Mouse (Mus musculus) layer of hippocampus, adult 8-10 months (tissue): ENCODE results near the gene Csrnp3. TPM values are rescaled to one million over a fixed set of nuclear protein-coding genes. Genes with fewer than 3 reads are reported as not detected.
A peak's percentile ranks its signal among the peaks of the same experiment; 100 is the strongest.

Experiments
- DNase-seq, 2 experiments: peaks; one replicate each; pipeline ENCODE4 v3.0.0; 2022; ENCODE audit warnings: low spot score in 2 of 2
- total RNA-seq, 4 experiments: library from RNA; stranded (reverse); gene quantifications; 2 replicates each; pipeline ENCODE4 v1.2.4; 2022

Gene Csrnp3
- total RNA-seq, 4 experiments from 2014 or later: 71.6 to 91.1 (median 80.5) TPM

- no peak for DNase-seq
Observed at GRCm38 (mm10) chr2:65864778-65865339, 19.3 kb downstream of the Csrnp3 start.

DNA sequence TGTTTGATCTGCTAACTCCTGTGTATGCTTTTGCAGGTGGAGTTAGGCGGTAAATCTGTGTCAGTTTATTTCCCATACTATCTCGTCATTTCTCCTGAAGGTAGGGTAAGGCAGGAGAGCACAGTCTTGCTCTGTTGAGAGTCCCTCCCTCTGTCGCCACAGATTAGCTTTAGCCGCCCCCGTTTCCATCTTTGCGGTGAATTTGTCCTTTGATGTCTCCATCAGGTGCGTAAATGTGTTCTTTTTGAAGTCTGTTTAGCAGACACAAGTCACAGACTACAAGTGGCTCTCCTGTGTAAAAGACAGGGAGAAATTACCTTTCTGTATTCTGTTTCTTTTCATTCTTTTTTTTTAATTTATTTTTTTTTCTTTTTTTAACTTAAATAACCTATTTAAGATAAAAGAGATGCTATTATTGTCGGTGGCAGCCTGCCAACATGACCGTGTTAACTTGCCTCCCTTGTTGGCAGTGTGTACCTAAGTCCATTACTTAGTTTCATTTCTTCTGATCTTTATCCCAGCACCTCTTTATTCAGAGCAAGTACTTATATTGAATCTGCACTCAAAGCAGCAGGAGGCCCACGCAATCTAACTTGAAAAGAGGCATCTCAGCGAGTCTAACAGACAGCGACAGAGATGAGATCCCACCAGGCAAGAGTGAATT is 25.5 kb downstream of the Csrnp3 start:
- DNase-seq: no peak

GRCm38 (mm10) chr2:65891590-65891989 is 46.0 kb downstream of the Csrnp3 start:
- DNase-seq: no peak

GRCm38 (mm10) chr2:65893241-65893640 is 47.7 kb downstream of the Csrnp3 start:
- no peak for DNase-seq

DNA sequence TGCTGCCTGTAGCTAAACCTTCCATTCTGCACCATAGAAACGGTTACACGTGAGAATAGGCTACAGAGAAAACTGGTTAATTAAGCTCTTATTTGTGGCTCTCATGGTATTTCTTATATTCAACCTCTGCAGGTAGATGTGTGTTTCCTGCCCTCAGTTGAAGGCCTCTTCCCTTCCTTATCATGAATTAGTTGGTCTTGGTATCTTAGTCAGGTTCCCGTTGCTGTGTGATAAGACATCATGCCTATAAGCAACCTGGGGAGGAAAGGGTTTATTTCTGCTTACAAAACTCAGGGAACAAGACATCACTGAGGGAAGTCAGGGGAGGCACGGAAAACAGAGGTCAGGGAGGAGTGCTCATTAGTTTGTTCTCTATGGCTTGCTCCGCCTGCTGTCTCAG is 48.7 kb downstream of the Csrnp3 start:
- no peak for DNase-seq

- peak in 1 of 2 experiments; percentile 22 for DNase-seq
Observed at GRCm38 (mm10) chr2:65896542-65896941, 51.0 kb downstream of the Csrnp3 start.

- no peak for DNase-seq
Observed at GRCm38 (mm10) chr2:65897084-65897483, 51.5 kb downstream of the Csrnp3 start.

- DNase-seq: no peak
Observed at GRCm38 (mm10) chr2:65899478-65899877, 53.9 kb downstream of the Csrnp3 start.

- no peak for DNase-seq
Observed at GRCm38 (mm10) chr2:65908526-65908925, 63.0 kb downstream of the Csrnp3 start.

DNA sequence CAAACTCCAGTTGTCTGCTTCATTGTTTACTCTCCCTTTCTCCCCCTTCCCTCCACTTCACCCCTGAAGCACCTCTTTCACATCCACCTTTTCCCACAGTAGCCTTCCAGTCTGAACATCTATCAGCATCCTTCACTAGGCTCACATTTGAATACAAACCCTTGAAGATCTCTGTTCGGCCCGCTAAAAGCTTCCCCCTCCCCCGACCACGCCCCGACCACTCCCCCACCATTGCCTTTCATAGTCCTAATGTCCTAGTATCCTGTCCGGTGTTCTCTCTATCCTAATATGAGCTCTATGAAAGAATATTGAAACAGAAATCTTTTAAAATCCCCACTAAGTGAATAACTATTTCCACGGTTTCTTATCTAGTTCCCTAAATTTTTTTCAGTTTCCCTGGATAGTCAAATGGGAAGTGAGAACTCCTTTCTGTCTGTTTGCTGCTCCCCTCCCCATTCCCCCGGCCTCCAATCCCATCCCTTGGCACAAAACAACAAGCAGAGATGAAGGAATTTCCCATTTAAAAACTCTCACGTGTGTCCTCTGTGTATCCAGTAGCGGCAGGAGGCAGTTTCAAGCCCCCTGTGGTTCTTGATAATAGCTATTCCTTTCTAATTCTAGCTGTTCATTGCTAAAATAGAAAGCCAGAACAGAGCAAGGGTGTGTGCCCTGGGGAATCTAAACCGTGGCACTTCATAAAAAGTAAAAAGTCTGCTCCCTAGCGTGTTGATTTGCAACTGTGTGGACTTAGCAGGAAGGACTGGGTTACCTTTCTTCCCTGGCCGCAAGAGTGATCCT is 64.4 kb downstream of the Csrnp3 start:
- no peak for DNase-seq

DNA sequence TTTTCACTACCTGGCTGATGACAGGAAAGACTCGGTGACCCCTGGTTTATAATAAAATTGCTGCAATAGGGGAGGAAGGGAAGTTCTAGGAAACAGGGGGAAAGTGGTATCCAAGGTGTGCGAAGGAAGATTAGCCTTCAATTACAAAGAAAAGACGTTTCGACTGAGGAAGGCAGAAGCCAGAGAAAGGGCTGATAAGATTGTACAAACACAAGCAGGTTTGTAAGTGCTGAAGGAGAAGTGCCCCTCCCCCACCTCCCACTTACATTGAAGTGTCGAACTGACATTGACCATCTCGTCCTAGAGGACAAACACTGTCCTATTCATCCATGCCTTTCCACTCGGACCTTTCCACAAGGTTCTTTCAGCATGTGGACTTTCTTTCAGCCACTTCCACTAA is 70.4 kb downstream of the Csrnp3 start:
- no peak for DNase-seq

DNA sequence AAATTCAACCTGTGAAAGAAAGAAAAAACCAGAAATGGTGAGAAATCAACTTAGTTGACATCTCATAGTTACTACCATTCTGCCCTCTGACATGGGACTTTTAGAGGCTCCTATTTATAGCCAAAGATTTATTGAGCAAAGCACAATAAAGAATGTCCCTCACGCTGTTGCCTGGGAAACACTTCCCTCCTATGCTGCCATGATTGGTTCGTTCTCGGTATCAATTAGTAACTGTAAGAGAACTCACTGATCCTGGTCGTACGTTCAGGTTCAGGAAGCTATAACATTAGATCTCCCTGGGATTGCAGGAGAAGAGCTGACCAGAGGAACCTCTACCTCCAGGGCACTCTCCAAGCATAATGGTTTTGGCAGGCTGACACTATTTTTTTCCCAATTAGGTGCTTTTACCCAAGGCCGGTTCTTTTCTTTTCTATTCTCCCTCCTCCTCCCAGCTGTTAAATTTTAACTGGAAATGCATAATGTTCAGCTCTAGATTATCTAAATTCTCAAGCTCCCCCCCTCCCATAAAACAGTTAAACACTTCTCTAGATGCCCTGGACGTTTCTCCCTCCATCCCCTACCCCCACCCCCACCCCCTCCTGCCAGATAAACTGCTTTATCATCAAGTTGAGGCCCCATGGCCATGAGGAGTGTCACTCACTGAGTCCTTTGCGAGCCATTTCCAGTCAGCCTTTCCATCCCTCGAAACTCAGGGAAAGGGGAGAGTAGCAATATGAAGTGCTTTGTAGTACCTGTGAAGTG is 75.3 kb downstream of the Csrnp3 start:
- DNase-seq: no peak

DNA sequence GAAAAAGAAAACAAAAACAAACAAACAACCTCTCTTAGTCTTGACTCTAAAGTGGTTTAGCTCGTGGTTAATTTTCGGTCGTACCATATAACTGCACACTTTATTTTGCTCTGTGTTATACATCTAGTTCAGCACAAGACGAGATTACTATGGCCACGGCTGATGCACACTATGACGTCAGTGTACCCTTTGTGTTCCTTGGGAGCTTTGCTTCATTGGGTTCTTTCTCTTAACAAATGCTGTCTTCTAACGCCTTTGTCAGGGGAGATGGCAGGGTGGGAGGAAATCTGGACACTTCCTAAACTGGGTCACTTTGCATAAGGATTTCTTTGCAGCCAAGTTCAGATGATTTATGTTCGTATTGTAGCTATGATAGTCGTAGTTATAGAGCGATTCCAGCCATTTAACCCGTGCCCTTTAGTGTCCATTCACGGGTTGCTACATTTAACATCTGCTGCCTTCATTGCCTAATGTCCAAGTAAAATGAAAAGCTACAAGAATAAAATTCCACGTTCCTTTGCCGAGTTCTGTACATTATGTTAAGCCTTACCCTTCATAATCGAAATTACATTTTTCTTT is 79.9 kb downstream of the Csrnp3 start:
- DNase-seq: no peak

DNA sequence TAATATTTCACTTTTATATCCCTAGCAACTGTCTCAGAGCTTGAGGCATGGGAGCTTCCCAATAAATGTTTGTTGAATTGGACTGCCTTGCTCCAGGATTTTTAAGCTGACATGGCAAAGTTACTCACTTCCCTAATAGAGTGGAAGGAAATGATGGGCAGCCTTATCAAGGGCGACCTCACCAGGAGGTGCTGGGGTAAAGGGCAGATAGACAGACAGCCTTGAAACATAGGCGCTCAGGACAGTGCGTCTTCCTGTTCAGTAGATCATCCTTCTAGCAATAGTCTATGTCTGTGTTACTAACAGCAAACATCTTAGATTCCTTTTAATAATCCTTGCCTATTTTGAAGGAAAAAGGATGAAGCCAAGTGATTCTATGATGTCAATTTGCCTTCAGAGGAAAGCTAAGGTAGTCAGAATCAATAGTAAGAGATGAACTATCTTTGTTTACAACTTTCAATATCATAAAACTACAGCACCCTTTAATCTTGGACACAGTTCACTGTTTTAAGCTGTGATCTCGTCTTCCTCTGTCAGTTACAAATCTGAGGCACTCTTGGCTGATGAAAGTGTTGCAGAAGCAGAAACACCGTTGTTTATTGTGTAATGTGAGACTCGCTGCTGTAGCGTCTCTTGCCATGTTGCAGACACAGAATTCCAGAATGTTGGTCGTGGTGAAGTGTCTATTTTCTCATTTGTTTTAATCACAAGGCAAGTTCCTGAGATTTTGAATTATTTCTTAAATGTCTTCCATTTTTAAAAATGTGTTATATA is 81.6 kb downstream of the Csrnp3 start:
- peak in 1 of 2 experiments; percentile 2 for DNase-seq

GRCm38 (mm10) chr2:65929286-65929685 is 83.7 kb downstream of the Csrnp3 start:
- no peak for DNase-seq

- peak; percentile 51 to 60 for DNase-seq
Observed at GRCm38 (mm10) chr2:65929927-65930326, 84.4 kb downstream of the Csrnp3 start.

GRCm38 (mm10) chr2:65931313-65931712 is 85.7 kb downstream of the Csrnp3 start:
- DNase-seq: no peak

DNA sequence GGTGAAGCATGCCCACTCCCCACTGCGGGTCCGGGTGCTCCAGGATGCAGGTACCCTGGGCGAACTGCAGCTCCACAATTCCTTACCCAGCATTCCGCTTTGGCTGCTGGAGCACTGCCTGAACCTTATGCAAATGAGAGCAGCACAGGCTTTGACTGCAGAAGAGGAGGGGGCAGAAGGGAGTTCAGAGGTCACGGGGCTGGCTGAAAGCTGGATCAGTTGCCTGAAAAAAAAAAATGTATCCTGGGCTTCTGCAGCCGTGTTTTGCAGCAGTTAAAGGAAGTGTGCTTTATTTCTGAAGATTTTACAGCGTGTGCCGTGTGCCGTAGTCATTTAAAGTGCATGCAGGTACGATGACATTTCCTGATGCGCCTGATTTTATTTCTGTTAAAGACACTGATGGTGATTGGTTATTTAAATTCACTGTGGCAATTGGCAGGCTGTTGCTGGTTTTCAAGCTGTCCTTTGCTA is 86.3 kb downstream of the Csrnp3 start:
- peak; percentile 73 to 74 for DNase-seq

DNA sequence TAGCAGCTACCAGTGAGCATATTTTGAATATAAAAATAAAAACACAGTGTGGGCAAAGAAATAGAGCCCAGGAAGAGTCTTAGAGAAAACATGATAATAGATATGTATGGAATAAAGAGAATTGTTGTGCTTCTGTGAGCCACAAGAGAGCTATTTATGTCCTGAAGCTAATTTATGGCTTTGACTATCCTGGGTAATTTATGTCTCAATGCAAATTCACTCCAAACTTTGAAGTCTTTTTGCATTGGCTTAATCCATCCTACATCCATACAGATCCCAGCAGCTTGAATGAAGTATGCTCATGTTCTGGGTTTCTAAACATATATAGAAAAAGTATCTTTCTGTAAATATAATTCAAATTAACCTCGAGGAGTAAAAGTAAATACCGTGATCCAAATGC is 88.5 kb downstream of the Csrnp3 start:
- no peak for DNase-seq

DNA sequence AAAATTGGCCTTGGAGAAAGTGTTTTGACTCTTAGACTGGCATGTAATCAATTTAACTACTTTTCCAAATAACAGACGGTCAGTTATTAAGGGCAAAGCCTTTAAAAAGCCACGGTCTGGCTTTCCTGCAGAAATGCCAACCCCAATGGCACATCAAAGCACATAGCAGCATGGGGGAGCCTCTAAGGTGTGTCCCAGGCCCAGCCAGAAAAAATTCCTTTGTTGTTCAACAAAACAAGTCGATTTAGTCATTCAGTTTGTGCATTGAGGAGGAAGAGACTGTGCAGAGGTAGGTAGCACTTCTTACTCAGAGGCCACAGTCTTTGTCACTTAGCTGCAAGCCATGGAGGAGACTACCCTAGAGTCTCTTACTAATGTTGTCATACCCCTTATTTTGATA is 93.3 kb downstream of the Csrnp3 start:
- no peak for DNase-seq

DNA sequence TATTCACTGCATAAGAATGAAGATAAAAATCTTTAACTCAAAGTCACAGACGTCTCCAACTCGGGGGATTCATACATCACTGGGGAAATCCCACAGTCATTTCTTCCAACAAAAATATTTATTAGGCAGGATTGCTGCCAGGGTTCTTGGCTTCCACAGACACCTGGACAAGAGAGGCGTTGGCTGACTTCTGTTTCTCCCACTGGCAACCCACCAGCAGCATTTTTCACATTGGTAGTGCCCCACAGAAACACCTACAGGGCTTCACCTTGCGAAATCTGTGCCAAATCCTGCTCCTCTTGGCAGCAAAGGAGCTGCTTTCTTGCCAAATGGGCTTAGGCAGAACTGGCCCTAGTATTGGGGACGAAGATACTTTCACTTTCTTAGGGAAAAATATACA is 94.8 kb downstream of the Csrnp3 start:
- DNase-seq: no peak
